Mouse (Mus musculus) embryonic facial prominence, embryonic 11.5 days (tissue): Measurements from ENCODE around the gene Masp1. TPM values are rescaled to one million over a fixed set of nuclear protein-coding genes. Genes with fewer than 3 reads are reported as not detected.

Experiments used
- ATAC-seq: fragments of 200-750 bp; cut with Nextera tagmentation; replicated peaks from 2 replicates; pipeline ENCODE4 v1.8.0; 2017; ENCODE audit warnings: low read depth; ENCODE audit not compliant: insufficient number of reproducible peaks, low FRiP score, low TSS enrichment
- DNase-seq: peaks from one replicate; pipeline ENCODE4 v3.0.0-alpha.2; 2015; ENCODE audit warnings: low spot score
- H3K27ac ChIP-seq: fragments of 300-500 bp; sonication (generic); replicated peaks from 2 replicates; pipeline ENCODE4 v1.5.1; 2014; ENCODE audit warnings: mild to moderate bottlenecking, low read depth, low read length, control low read depth
- H3K27me3 ChIP-seq: fragments of 300-500 bp; sonication (generic); 2 replicates; pipeline ENCODE4 v1.6.1; 2014; ENCODE audit warnings: mild to moderate bottlenecking, low read length, moderate library complexity, mixed read lengths; ENCODE audit not compliant: control insufficient read depth, insufficient read depth
- H3K36me3 ChIP-seq: fragments of 300-500 bp; sonication (generic); replicated peaks from 2 replicates; pipeline ENCODE4 v1.6.1; 2014; ENCODE audit warnings: low read depth, mild to moderate bottlenecking, low read length, moderate library complexity, mixed read lengths; ENCODE audit not compliant: control insufficient read depth, insufficient read depth
- H3K4me1 ChIP-seq: fragments of 300-500 bp; sonication (generic); 2 replicates; pipeline ENCODE4 v1.6.1; 2014; ENCODE audit warnings: low read length, mixed read lengths; ENCODE audit not compliant: control insufficient read depth, insufficient read depth
- H3K4me2 ChIP-seq: fragments of 300-500 bp; sonication (generic); 2 replicates; pipeline ENCODE4 v1.6.1; 2014; ENCODE audit warnings: low read depth, mild to moderate bottlenecking, control low read depth, low read length, moderate library complexity
- H3K4me3 ChIP-seq: fragments of 300-500 bp; sonication (generic); 2 replicates; pipeline ENCODE4 v1.5.1; 2014; ENCODE audit warnings: low read depth, low read length, control low read depth
- H3K9ac ChIP-seq: fragments of 300-500 bp; sonication (generic); replicated peaks from 2 replicates; pipeline ENCODE4 v1.6.1; 2014; ENCODE audit warnings: mild to moderate bottlenecking, control low read depth, low read length
- H3K9me3 ChIP-seq: fragments of 300-500 bp; sonication (generic); replicated peaks from 2 replicates; pipeline ENCODE4 v1.6.1; 2016; ENCODE audit warnings: mild to moderate bottlenecking, low read length, inconsistent platforms, mixed read lengths; ENCODE audit not compliant: control insufficient read depth
- WGBS: fragments of 180-500 bp; shearing (Covaris S2); extraction: QIAGEN DNeasy Blood & Tissue Kit; methylation state at CpG from one replicate; pipeline ENCODE4 v1.1.7; 2014; 5-methylcytosine and 5-hydroxymethylcytosine counted together
- polyA plus RNA-seq: library from polyadenylated mRNA; unstranded; fragments of >200 nt; fragmentation: Nextera tagmentation; extraction: Ambion mirVana; gene quantifications from 2 replicates; pipeline ENCODE4 v1.2.1, GENCODE M21; 2014

The Masp1 gene
- polyA plus RNA-seq, 1 experiment from 2014 or later = 3.9 TPM

DNA sequence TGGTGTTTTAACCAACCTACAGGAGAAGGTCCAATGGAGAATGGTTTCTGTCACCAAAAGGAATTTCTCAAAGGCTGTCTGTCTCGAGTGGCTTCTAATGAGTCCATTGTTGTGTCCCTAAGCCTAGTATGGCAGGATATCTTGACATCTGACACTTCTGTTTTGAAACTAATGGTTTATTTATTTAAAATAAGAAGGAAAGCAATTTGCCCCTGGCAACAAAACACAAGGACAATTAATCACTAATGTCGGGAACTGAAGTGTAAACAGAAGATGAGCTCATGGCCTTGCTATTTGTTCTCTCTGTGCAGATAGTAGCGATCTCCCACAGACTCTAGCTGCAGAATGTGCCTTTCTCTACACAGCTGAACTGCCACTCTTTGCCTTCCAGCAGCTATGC is 23.2 kb downstream of the Masp1 start:
- no peaks in the 10 kb centered on the region for H3K4me1 ChIP-seq
- no peaks in the 10 kb centered on the region for H3K27me3 ChIP-seq
- no peaks in the 10 kb centered on the region for H3K9me3 ChIP-seq
- H3K4me3 ChIP-seq = no peak overlapping the region
- H3K4me2 ChIP-seq = no peak overlapping the region
- H3K9ac ChIP-seq = no peak overlapping the region
- 1% methylated on average over 3 of the region's 3 CpGs for WGBS
- DNase-seq (no peak), ATAC-seq (no peak)
- no peaks in the 10 kb centered on the region for H3K36me3 ChIP-seq
- H3K27ac ChIP-seq = no peak overlapping the region

DNA sequence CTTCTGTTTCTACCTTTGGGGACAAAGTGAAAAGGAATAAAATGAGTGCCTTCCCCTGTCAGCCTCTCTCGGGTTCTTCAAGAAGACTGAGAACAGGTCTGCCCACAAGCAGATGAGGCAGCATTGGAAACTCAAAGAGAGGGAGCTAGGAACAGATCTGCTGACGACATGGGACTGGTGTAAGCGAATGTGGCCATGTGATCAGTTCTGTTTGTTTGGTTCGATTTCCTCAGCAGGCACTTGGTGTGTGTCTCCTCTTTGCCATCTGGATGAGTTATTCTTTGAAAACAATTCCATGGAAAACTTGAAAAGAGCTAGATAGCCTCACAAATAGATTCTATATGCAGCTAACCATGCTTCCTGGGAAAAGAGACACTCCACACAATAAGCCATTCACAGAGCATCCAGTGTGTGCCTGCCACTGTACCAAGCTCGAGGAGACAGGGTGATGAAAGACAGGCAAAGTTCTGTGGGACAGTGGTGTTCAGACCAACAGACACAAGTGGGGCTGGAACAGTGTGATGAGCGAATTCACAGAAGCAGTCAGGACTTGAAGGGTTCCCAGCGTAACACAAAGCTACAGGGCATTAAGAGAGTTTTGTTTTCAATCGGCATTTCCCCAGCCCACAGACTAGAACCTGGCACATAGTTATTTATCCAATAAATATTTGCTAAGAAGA is 24.2 kb downstream of the Masp1 start:
- H3K4me1 ChIP-seq = no peaks in the 10 kb centered on the region
- no peak overlapping the region for H3K9ac ChIP-seq
- 55% methylated on average over 8 of the region's 8 CpGs for WGBS
- H3K4me3 ChIP-seq = no peak overlapping the region
- H3K27me3 ChIP-seq = no peaks in the 10 kb centered on the region
- no peak overlapping the region for H3K27ac ChIP-seq
- H3K4me2 ChIP-seq = no peak overlapping the region
- H3K36me3 ChIP-seq = no peaks in the 10 kb centered on the region
- DNase-seq (no peak), ATAC-seq (no peak)
- no peaks in the 10 kb centered on the region for H3K9me3 ChIP-seq

DNA sequence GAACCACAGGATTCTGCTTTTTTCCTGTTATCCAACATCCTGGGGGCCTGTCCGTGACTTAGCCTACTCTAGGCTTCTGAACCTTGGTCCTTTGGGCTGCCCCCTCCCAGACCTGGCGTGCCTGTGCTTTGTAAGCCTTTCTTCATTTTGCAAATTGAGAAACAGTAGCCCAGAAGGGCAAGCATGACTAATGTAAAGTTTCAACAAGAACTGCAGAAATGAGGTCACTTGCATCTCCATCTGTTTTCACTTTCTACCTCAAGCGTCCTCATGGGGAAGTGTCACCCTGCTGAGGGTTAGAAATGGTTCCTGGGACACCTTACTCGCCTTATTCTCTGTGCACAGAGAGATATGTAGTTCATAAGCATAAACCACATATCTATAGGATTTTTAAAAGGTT is 27.8 kb downstream of the Masp1 start:
- no peaks in the 10 kb centered on the region for H3K27me3 ChIP-seq
- H3K27ac ChIP-seq = no peak overlapping the region
- H3K4me1 ChIP-seq = no peaks in the 10 kb centered on the region
- DNase-seq (no peak), ATAC-seq (no peak)
- no peak overlapping the region for H3K4me3 ChIP-seq
- no peak overlapping the region for H3K4me2 ChIP-seq
- no peak overlapping the region for H3K9ac ChIP-seq
- no peaks in the 10 kb centered on the region for H3K36me3 ChIP-seq
- H3K9me3 ChIP-seq = no peaks in the 10 kb centered on the region
- 51% methylated on average over 4 of the region's 4 CpGs for WGBS

DNA sequence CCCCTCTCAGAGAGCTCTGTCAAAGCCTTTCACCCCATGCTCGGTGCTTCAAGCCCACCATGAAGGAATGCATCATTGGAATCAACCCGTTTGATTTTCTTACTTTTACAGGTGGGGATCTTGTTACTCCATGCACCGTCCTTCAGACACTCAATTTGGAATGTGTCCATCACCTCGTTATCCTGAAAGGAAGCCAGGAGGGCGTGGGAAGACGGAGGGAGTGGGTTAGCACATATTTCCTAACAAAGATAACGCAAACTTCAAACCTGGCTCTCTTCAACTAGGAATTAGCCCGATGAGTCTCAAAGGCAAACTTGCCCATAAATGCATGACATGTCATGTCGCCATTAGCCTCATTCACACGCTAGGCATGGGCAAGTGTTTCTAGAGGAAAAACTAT is 37.3 kb downstream of the Masp1 start:
- Histone ChIP-seq H3K4me2 (no peak overlapping the region), H3K36me3 (no peaks in the 10 kb centered on the region), H3K27me3 (no peaks in the 10 kb centered on the region), H3K27ac (no peak overlapping the region), H3K4me1 (no peaks in the 10 kb centered on the region), H3K9me3 (no peaks in the 10 kb centered on the region), H3K9ac (no peak overlapping the region), H3K4me3 (no peak overlapping the region)
- 82% methylated on average over 10 of the region's 10 CpGs for WGBS
- DNase-seq = no peak
- ATAC-seq = no peak

DNA sequence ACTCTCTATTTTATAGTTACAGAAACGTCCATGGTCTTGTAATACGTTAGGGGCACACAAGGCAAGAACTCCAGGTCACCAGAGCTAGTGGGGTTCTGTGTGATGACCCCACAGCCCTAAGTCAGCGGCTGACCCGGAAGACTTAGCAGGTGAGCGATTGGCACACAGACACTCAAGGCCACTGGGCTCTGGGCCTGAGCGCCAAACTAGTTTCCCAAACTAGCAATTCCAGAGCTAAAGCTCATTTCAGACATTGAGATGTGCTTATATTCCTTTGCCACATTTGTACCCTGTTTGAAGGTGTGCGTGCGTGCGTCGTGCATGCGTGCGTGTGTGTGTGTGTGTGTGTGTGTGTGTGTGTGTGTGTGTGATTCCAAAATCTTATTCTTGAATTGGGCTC is 37.8 kb downstream of the Masp1 start:
- no peaks in the 10 kb centered on the region for H3K9me3 ChIP-seq
- ATAC-seq (no peak), DNase-seq (no peak)
- H3K4me1 ChIP-seq = no peaks in the 10 kb centered on the region
- H3K4me2 ChIP-seq = no peak overlapping the region
- WGBS = 92% methylated on average over 12 of the region's 12 CpGs
- H3K9ac ChIP-seq = no peak overlapping the region
- no peak overlapping the region for H3K4me3 ChIP-seq
- H3K27ac ChIP-seq = no peak overlapping the region
- H3K36me3 ChIP-seq = no peaks in the 10 kb centered on the region
- H3K27me3 ChIP-seq = no peaks in the 10 kb centered on the region

DNA sequence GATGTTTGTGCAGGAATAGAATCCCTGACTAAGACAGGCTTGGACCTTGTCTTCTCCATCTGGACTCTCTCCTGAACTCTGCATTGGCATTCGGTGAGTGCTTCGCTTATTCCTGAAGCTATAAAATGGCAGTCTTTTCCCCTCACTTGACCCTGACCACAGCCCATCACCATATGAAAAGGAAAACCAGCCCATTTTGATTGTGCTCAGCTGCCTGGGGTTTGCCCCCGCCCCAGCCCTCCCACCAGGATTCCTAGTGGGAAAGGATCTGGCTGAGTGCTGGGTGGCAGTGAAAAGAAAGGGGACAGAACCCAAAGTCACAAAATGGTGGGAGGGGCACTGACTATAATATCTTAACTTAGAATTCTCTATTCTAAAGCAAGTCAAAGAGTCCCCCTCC is 38.4 kb downstream of the Masp1 start:
- Histone ChIP-seq H3K9ac (no peak overlapping the region), H3K4me2 (no peak overlapping the region), H3K36me3 (no peaks in the 10 kb centered on the region), H3K27ac (no peak overlapping the region), H3K4me1 (no peaks in the 10 kb centered on the region), H3K27me3 (no peaks in the 10 kb centered on the region), H3K4me3 (no peak overlapping the region), H3K9me3 (no peaks in the 10 kb centered on the region)
- ATAC-seq = no peak
- no peak for DNase-seq
- WGBS = 67% methylated on average over 3 of the region's 3 CpGs

DNA sequence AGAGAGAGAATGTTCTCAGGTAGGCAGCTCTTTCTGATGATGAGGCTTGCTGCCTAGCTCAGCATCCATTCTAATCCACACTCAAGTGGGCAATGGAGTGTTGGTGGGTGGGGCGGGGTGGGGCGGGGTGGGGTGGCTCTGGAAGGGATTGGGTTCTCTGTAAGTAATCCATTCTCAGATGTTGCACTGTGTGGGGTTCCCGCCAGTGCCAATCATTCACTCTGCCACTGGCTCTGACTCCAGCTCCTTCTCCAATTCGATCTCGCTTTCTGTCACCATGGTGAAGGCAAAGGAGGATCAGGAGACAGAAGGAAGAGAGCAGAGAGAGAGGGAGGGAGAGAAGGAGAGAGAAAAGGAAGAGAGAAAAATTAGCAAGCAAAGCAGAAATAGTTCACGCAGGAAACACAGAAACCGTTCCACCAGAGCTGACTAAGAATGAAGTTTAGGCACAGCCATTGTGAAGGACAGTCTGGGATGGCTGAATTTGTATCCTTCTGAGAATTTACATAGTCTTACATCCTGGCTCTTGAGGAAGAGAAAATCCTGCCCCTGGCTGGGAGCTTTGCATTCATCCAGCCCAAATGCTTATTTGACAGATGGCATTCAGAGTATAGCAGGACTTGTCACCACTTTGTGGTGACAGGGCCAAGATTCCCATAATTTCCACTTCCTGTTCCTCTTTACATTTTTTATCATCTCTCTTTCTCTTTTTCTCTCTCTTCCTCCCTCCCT is 40.6 kb downstream of the Masp1 start:
- 75% methylated on average over 7 of the region's 7 CpGs for WGBS
- no peak for ATAC-seq

DNA sequence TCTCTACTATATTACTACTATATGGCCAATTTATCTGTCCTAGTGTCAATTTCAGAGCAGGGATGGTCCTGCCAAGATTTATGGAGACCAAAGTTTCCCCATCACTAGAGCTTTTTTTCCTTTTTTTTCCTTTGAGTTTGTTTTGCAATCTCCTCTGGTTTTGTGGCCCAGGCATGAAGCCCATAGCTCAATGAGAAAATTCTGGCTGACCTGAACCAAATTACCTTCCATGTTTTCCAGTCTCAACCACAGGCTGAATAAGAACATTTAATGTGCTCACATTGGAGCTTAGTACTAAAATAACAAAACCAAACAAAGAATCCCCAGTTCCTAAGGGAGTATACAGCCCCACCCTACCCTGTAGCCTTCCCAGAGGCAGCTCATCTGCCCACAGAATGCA is 44.0 kb downstream of the Masp1 start:
- DNase-seq (no peak), ATAC-seq (no peak)
- Histone ChIP-seq H3K27ac (no peak overlapping the region), H3K9me3 (no peaks in the 10 kb centered on the region), H3K4me2 (no peak overlapping the region), H3K4me1 (no peaks in the 10 kb centered on the region), H3K36me3 (no peaks in the 10 kb centered on the region), H3K27me3 (no peaks in the 10 kb centered on the region), H3K4me3 (no peak overlapping the region), H3K9ac (no peak overlapping the region)

More for the DNA sequence above, 40.6 kb downstream of the Masp1 start:
- Histone ChIP-seq H3K27me3 (no peaks in the 10 kb centered on the region), H3K27ac (no peak overlapping the region), H3K4me2 (no peak overlapping the region), H3K9me3 (no peaks in the 10 kb centered on the region), H3K4me3 (no peak overlapping the region), H3K36me3 (no peaks in the 10 kb centered on the region), H3K9ac (no peak overlapping the region), H3K4me1 (no peaks in the 10 kb centered on the region)
- no peak for DNase-seq
